Mouse (Mus musculus) hindbrain, embryonic 16.5 days (tissue): Measurements from ENCODE around the gene Serinc2. TPM values are rescaled to one million over a fixed set of nuclear protein-coding genes. Genes with fewer than 3 reads are reported as not detected.

ENCODE experiments used
- polyA plus RNA-seq: library from polyadenylated mRNA; unstranded; fragments of >200 nt; fragmentation: Nextera tagmentation; extraction: Ambion mirVana; gene quantifications from 2 replicates; pipeline ENCODE4 v1.2.1, GENCODE M21; 2015

The Serinc2 gene
- polyA plus RNA-seq, 1 experiment from 2014 or later: 31.9 TPM

Other genes with a start within 250 kb of the Serinc2 start
- gene Col16a1, start 231.4 kb downstream of the Serinc2 start, polyA plus RNA-seq: 11.8 and 16.2 TPM in 2 replicates
- gene Pef1, start 176.6 kb downstream of the Serinc2 start, polyA plus RNA-seq: 69.0 and 71.3 TPM in 2 replicates
- gene Hcrtr1, start 139.8 kb downstream of the Serinc2 start, polyA plus RNA-seq: 5.7 and 8.6 TPM in 2 replicates
- 10.0 and 12.5 TPM in 2 replicates for gene Tinagl1, start 104.1 kb downstream of the Serinc2 start, polyA plus RNA-seq
- gene Gm853, start 56.8 kb downstream of the Serinc2 start, polyA plus RNA-seq: 1.3 and 1.4 TPM in 2 replicates
- 291 and 339 TPM in 2 replicates for gene Fabp3, start 29.4 kb upstream of the Serinc2 start, polyA plus RNA-seq
- gene Gm10570, start 29.5 kb upstream of the Serinc2 start, polyA plus RNA-seq: 1.2 and 1.8 TPM in 2 replicates
- 81.0 and 85.4 TPM in 2 replicates for gene Zcchc17, start 80.7 kb upstream of the Serinc2 start, polyA plus RNA-seq
- gene Snrnp40, start 80.9 kb upstream of the Serinc2 start, polyA plus RNA-seq: 81.1 and 90.0 TPM in 2 replicates